Mouse (Mus musculus) embryonic facial prominence, embryonic 11.5 days (tissue): ENCODE measurements around the gene Dnajc27. TPM values are rescaled to one million over a fixed set of nuclear protein-coding genes. Genes with fewer than 3 reads are reported as not detected.

ENCODE experiments used
- ATAC-seq: fragments of 200-750 bp; cut with Nextera tagmentation; replicated peaks from 2 replicates; pipeline ENCODE4 v1.8.0; 2017; ENCODE audit warnings: low read depth; ENCODE audit not compliant: insufficient number of reproducible peaks, low FRiP score, low TSS enrichment
- DNase-seq: peaks from one replicate; pipeline ENCODE4 v3.0.0-alpha.2; 2015; ENCODE audit warnings: low spot score
- H3K27ac ChIP-seq: fragments of 300-500 bp; sonication (generic); replicated peaks from 2 replicates; pipeline ENCODE4 v1.5.1; 2014; ENCODE audit warnings: mild to moderate bottlenecking, low read depth, low read length, control low read depth
- H3K27me3 ChIP-seq: fragments of 300-500 bp; sonication (generic); 2 replicates; pipeline ENCODE4 v1.6.1; 2014; ENCODE audit warnings: mild to moderate bottlenecking, low read length, moderate library complexity, mixed read lengths; ENCODE audit not compliant: control insufficient read depth, insufficient read depth
- H3K36me3 ChIP-seq: fragments of 300-500 bp; sonication (generic); replicated peaks from 2 replicates; pipeline ENCODE4 v1.6.1; 2014; ENCODE audit warnings: low read depth, mild to moderate bottlenecking, low read length, moderate library complexity, mixed read lengths; ENCODE audit not compliant: control insufficient read depth, insufficient read depth
- H3K4me1 ChIP-seq: fragments of 300-500 bp; sonication (generic); 2 replicates; pipeline ENCODE4 v1.6.1; 2014; ENCODE audit warnings: low read length, mixed read lengths; ENCODE audit not compliant: control insufficient read depth, insufficient read depth
- H3K4me2 ChIP-seq: fragments of 300-500 bp; sonication (generic); 2 replicates; pipeline ENCODE4 v1.6.1; 2014; ENCODE audit warnings: low read depth, mild to moderate bottlenecking, control low read depth, low read length, moderate library complexity
- H3K4me3 ChIP-seq: fragments of 300-500 bp; sonication (generic); 2 replicates; pipeline ENCODE4 v1.5.1; 2014; ENCODE audit warnings: low read depth, low read length, control low read depth
- H3K9ac ChIP-seq: fragments of 300-500 bp; sonication (generic); replicated peaks from 2 replicates; pipeline ENCODE4 v1.6.1; 2014; ENCODE audit warnings: mild to moderate bottlenecking, control low read depth, low read length
- H3K9me3 ChIP-seq: fragments of 300-500 bp; sonication (generic); replicated peaks from 2 replicates; pipeline ENCODE4 v1.6.1; 2016; ENCODE audit warnings: mild to moderate bottlenecking, low read length, inconsistent platforms, mixed read lengths; ENCODE audit not compliant: control insufficient read depth
- WGBS: fragments of 180-500 bp; shearing (Covaris S2); extraction: QIAGEN DNeasy Blood & Tissue Kit; methylation state at CpG from one replicate; pipeline ENCODE4 v1.1.7; 2014; 5-methylcytosine and 5-hydroxymethylcytosine counted together
- polyA plus RNA-seq: library from polyadenylated mRNA; unstranded; fragments of >200 nt; fragmentation: Nextera tagmentation; extraction: Ambion mirVana; gene quantifications from 2 replicates; pipeline ENCODE4 v1.2.1, GENCODE M21; 2014

Gene Dnajc27
- polyA plus RNA-seq, 1 experiment from 2014 or later: 8.5 TPM

DNA sequence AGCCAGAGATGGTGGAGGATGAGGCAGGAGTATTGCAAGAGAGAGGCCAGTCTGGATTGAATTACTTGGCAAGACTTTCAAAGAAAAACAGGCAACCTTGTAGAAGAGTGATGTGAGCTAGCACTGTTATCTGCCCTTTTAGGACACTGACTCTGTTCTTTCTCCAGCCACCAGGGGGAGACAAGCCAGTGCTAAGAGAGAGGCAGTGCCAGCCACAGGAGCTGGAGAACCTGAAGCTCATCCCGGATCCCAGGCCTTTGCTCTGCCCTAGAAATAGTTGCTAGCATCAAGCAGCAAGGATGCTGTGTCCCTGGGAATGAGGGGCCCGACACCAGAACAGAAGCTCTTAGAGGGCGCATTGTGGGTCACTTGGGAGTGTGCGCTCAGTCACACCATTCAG is 25.0 kb downstream of the Dnajc27 start:
- ATAC-seq (no peak; the same call in 1 of the 2 replicates), DNase-seq (peak; percentile 83)
- H3K9me3 ChIP-seq: no peaks in the 10 kb centered on the region
- H3K36me3 ChIP-seq: no peaks in the 10 kb centered on the region
- no peaks in the 10 kb centered on the region for H3K4me1 ChIP-seq
- H3K9ac ChIP-seq: no peak overlapping the region
- no peak overlapping the region for H3K4me2 ChIP-seq
- H3K27ac ChIP-seq: no peak overlapping the region
- no peak overlapping the region for H3K4me3 ChIP-seq
- 73% methylated on average over 4 of the region's 4 CpGs for WGBS
- H3K27me3 ChIP-seq: no peaks in the 10 kb centered on the region

DNA sequence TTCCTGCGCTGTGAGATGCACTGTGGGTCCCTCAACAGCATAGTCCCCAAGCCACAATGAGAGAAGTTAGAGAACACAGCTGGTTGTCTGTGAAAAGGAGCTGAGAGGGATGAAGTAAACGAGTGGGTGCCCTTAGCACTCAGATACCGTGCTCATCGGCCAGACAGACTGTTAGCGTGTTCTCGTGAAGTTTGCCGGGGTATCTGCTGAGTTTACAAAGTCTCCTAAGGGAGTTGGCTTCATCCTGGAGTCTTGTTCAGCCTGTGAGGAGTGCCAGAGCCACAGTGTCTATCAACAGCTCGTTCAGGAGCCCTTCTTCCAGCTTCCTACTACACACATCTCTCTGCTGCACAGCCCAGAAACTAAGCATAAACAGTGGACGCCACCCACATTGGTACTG is 33.7 kb downstream of the Dnajc27 start:
- WGBS: 78% methylated on average over 9 of the region's 9 CpGs

DNA sequence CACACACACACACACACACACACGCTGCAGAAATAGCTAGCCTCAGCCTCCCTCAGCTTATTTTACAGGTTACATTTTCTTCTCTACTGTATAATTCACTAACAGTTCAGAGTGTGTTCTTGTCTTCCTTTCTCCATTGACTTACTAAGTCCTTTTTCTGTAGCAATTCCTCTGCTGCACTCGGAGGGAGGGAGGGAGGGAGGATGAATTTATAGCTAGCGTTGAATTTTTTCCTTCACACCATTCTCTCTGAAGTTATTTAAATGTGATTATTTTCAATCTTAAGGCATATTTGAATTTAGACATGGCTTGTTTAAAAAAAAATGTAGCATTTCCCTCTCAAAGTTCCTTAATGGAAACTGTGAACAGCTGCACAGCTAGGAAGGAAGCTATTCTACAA is 34.8 kb downstream of the Dnajc27 start:
- H3K4me1 ChIP-seq: no peaks in the 10 kb centered on the region
- 90% methylated on average over 3 of the region's 3 CpGs for WGBS
- no peaks in the 10 kb centered on the region for H3K27me3 ChIP-seq
- H3K4me2 ChIP-seq: no peak overlapping the region
- no peak overlapping the region for H3K4me3 ChIP-seq
- no peaks in the 10 kb centered on the region for H3K36me3 ChIP-seq
- no peak overlapping the region for H3K9ac ChIP-seq
- ATAC-seq: no peak
- DNase-seq: no peak
- no peak overlapping the region for H3K27ac ChIP-seq
- H3K9me3 ChIP-seq: no peaks in the 10 kb centered on the region

More for the DNA sequence above, 33.7 kb downstream of the Dnajc27 start:
- H3K9ac ChIP-seq: no peak overlapping the region
- no peaks in the 10 kb centered on the region for H3K36me3 ChIP-seq
- H3K4me1 ChIP-seq: no peaks in the 10 kb centered on the region
- no peak for DNase-seq
- no peak overlapping the region for H3K4me2 ChIP-seq
- no peak for ATAC-seq
- no peak overlapping the region for H3K4me3 ChIP-seq
- H3K27me3 ChIP-seq: no peaks in the 10 kb centered on the region
- no peak overlapping the region for H3K27ac ChIP-seq
- no peaks in the 10 kb centered on the region for H3K9me3 ChIP-seq

DNA sequence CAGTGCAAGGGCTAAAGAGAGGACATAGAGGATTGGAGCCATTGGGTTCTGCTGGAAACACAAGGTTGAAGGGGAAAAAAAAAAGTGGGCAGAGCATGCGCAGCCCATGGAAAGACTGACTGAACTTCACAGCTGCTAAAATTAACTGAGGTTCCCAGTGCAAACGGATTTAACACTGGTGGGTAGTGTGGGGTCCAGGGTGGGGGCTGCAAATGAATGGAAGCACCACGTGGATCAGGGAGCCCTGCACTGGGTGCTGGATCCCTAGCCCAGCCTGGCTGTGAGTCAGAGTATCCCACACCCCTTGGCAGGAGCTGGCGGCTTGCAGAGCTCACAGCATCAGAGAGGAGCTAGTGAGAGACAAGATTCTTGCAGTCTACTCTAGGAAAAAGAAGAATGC is 35.2 kb downstream of the Dnajc27 start:
- ATAC-seq: no peak
- no peaks in the 10 kb centered on the region for H3K4me1 ChIP-seq
- 80% methylated on average over 4 of the region's 4 CpGs for WGBS

DNA sequence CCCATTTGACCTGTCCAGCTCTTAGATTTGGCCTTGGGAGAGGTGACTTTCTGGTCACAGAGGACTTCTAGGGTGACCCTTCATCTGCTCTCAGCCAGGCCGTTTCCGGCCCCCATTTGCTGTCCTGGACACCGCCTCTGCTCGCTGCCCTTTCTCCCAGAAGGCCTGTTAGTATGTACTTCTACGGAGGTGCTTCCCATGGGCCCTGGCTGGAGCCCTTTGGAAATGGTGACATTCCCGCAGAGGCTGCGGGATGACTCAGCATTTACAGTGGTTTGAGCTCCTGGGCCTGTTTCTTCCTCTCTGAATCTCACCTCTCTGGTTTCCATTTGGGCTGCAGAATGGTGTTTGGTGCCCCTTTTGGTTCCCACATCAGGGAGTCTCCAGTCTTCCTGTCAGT is 45.0 kb downstream of the Dnajc27 start:
- no peaks in the 10 kb centered on the region for H3K27me3 ChIP-seq
- WGBS: 76% methylated on average over 7 of the region's 7 CpGs
- H3K4me3 ChIP-seq: no peak overlapping the region
- no peak overlapping the region for H3K9ac ChIP-seq
- no peak for DNase-seq
- H3K9me3 ChIP-seq: peaks cover 3% of the 10 kb centered on the region; the same call in 1 of the 2 replicates
- ATAC-seq: no peak
- H3K27ac ChIP-seq: no peak overlapping the region
- no peaks in the 10 kb centered on the region for H3K4me1 ChIP-seq
- H3K4me2 ChIP-seq: no peak overlapping the region
- H3K36me3 ChIP-seq: no peaks in the 10 kb centered on the region

More for the DNA sequence above, 35.2 kb downstream of the Dnajc27 start:
- Histone ChIP-seq H3K27ac (no peak overlapping the region), H3K4me2 (no peak overlapping the region), H3K27me3 (no peaks in the 10 kb centered on the region), H3K9me3 (no peaks in the 10 kb centered on the region), H3K36me3 (no peaks in the 10 kb centered on the region), H3K4me3 (no peak overlapping the region), H3K9ac (no peak overlapping the region)
- DNase-seq: no peak

DNA sequence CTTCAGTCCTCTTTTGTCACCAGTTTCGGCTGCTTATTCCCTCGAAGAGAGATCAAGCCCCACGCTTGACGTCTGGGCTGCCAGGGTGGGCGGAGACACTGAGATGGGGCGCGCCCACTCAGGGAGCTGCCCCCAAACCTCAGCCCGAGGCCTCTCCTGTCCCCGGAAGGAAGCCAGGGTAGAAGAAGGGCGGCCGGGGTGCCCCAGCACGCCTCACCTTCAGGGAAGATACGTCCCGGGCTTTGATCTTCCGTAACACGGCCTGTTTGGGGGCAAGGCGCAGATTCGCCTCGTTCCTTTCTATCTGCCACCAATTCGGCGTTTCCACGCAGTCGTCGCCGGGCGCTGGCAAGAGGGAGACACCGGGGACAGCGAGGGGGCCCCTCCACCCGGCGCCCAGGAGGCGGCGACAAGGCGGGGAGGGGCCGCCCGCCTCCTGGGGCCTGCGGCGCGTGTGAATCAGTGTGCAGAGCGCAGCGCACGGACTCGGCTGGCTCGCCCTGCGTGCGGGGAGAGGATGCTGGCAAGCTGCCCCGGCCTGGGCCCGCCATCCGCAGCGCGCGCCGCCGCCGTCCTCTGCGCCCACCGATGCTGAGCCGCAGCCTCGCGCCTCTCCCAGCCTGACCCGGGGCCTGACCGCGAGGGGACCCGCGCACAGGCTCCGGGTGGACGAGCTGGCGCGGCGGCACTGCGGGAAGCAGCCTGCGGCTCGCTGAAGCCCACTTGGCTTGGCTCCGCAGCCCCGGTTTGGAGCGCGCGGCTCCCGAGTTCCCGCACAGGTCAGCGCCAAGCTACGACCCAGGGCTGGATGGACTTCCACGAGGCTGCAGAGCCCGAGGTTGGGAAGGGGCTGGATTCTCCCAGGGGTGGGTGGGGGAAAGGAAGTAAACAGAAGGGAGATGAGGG is 50.8 kb downstream of the Dnajc27 start, which contains the start of gene Adcy3:
Gene Adcy3, plus strand, starts transcription at position 163 of the 906 bp plus-strand sequence.
- peaks cover 3% of the 10 kb centered on the region; the same call in 1 of the 2 replicates for H3K9me3 ChIP-seq
- peak within 1 kb of the TSS; percentile 70 for H3K4me2 ChIP-seq
- no peaks in the 10 kb centered on the region; the same call in 1 of the 2 replicates for H3K27me3 ChIP-seq
- peak within 1 kb of the TSS; percentile 46 for H3K4me3 ChIP-seq
- no peaks in the 10 kb centered on the region for H3K4me1 ChIP-seq
- DNase-seq (peak; percentile 64), ATAC-seq (peak; percentile 85)
- under 1% methylated on average over 73 of the region's 83 CpGs for WGBS
- H3K36me3 ChIP-seq: no peaks in the 10 kb centered on the region
- no peak within 1 kb of the TSS for H3K27ac ChIP-seq
- H3K9ac ChIP-seq: peak within 1 kb of the TSS; percentile 63

DNA sequence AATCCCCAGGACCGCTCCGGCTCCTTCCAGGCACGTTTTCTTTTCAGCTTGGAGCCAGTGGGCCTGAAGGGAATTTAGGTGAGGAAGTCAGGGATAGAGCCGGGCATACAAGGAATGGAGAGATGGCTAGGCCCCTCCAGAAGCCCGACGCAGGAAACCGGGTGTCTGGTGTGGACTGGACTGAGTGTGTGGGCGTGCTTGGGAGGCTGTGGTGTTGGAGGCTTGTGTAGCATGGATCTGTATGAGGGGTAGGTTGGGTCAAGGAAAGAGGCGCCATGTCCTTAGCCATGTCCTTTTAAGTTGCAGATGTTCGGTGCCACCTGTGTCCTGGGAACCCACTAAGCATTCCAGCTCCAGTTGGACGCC is 51.4 kb downstream of the Dnajc27 start:
- Histone ChIP-seq H3K4me3 (peak overlapping the region; percentile 46), H3K27ac (no peak overlapping the region)
- peak; percentile 40 for ATAC-seq

DNA sequence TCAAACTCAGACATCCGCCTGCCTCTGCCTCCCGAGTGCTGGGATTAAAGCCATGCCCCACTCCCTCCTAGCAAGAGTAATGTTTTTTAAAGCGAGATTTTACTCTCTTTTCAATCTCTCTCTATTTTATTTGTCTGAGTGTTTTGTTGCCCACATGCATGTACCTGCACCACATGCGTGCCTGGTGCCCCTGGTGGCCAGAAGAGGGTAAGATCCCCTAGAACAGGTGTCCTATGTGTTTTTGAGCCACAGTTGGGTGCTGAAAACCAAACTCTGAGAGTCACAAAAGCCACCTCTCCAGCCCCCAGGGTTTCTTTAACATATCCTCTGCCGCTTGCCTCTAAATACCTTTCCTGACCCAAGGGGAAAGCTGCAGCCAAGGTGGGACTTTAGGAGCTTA is 60.8 kb downstream of the Dnajc27 start:
- Histone ChIP-seq H3K27me3 (no peaks in the 10 kb centered on the region), H3K4me2 (no peak overlapping the region), H3K4me1 (no peaks in the 10 kb centered on the region), H3K9ac (no peak overlapping the region), H3K36me3 (no peaks in the 10 kb centered on the region), H3K27ac (no peak overlapping the region), H3K9me3 (no peaks in the 10 kb centered on the region), H3K4me3 (no peak overlapping the region)
- ATAC-seq (no peak), DNase-seq (no peak)
- 95% methylated on average over 5 of the region's 5 CpGs for WGBS

More for the DNA sequence above, 51.4 kb downstream of the Dnajc27 start:
- H3K36me3 ChIP-seq: no peaks in the 10 kb centered on the region
- peak overlapping the region; percentile 70 for H3K4me2 ChIP-seq
- no peaks in the 10 kb centered on the region for H3K4me1 ChIP-seq
- peaks cover 3% of the 10 kb centered on the region; the same call in 1 of the 2 replicates for H3K9me3 ChIP-seq
- H3K9ac ChIP-seq: peak overlapping the region; percentile 63
- peak; percentile 7 for DNase-seq
- 34% methylated on average over 11 of the region's 11 CpGs for WGBS
- H3K27me3 ChIP-seq: no peaks in the 10 kb centered on the region; the same call in 1 of the 2 replicates
